Mouse (Mus musculus): Measurements from ENCODE around the gene Spg11.

The Spg11 gene

GRCm38 (mm10) chr2:122117961-122118958, at the start of gene Spg11:
TSS of gene Spg11 (minus strand) at chr2:122118386.
- peak; percentile 98 for DNase-seq

- no peak for DNase-seq
These were observed 46.1 kb upstream of the Spg11 start for GRCm38 (mm10) chr2:122164293-122164692.

- no peak for DNase-seq
These were observed 45.4 kb upstream of the Spg11 start for GRCm38 (mm10) chr2:122163430-122164195.

GRCm38 (mm10) chr2:122162529-122162928, 44.3 kb upstream of the Spg11 start:
- no peak for DNase-seq

GRCm38 (mm10) chr2:122161542-122161941, 43.4 kb upstream of the Spg11 start:
- no peak for DNase-seq

GRCm38 (mm10) chr2:122160680-122161079, 42.5 kb upstream of the Spg11 start, which contains the start of gene Trim69:
TSS of gene Trim69 (plus strand) at chr2:122160700.
- peak; percentile 92 for DNase-seq

- DNase-seq = no peak
These were observed 41.5 kb upstream of the Spg11 start for GRCm38 (mm10) chr2:122159667-122160066.

GRCm38 (mm10) chr2:122158362-122158802, 40.2 kb upstream of the Spg11 start:
- DNase-seq = no peak

GRCm38 (mm10) chr2:122157561-122157960, 39.4 kb upstream of the Spg11 start:
- no peak for DNase-seq

GRCm38 (mm10) chr2:122156051-122156700, 38.0 kb upstream of the Spg11 start:
- DNase-seq = no peak

GRCm38 (mm10) chr2:122155292-122155691, 37.1 kb upstream of the Spg11 start:
- DNase-seq = no peak

GRCm38 (mm10) chr2:122154479-122154878, 36.3 kb upstream of the Spg11 start:
- DNase-seq = no peak

- no peak for DNase-seq
These were observed 35.6 kb upstream of the Spg11 start for GRCm38 (mm10) chr2:122153681-122154365.

GRCm38 (mm10) chr2:122152850-122153249, 34.7 kb upstream of the Spg11 start:
- DNase-seq = no peak

GRCm38 (mm10) chr2:122151221-122151620, 33.0 kb upstream of the Spg11 start:
- no peak for DNase-seq

GRCm38 (mm10) chr2:122149716-122150115, 31.5 kb upstream of the Spg11 start:
- DNase-seq = no peak

- no peak for DNase-seq
These were observed 31.1 kb upstream of the Spg11 start for GRCm38 (mm10) chr2:122149316-122149715.

GRCm38 (mm10) chr2:122148242-122148917, 30.2 kb upstream of the Spg11 start:
- DNase-seq = peak; percentile 85

- DNase-seq = peak; percentile 97
These were observed 29.5 kb upstream of the Spg11 start, which contains the start of gene B2m for GRCm38 (mm10) chr2:122147508-122148241. TSS of gene B2m (plus strand) at chr2:122147686.

GRCm38 (mm10) chr2:122146687-122147086, 28.5 kb upstream of the Spg11 start:
- no peak for DNase-seq

GRCm38 (mm10) chr2:122145756-122146155, 27.6 kb upstream of the Spg11 start:
- DNase-seq = no peak
